Mouse (Mus musculus): ENCODE measurements around the gene Gm11361. TPM values are rescaled to one million over a fixed set of nuclear protein-coding genes. Genes with fewer than 3 reads are reported as not detected.

The Gm11361 gene
- 3.2 and 3.4 TPM in 2 replicates for polyA plus RNA-seq (2015; fragmentation: Nextera tagmentation; extraction: Ambion mirVana)

DNA sequence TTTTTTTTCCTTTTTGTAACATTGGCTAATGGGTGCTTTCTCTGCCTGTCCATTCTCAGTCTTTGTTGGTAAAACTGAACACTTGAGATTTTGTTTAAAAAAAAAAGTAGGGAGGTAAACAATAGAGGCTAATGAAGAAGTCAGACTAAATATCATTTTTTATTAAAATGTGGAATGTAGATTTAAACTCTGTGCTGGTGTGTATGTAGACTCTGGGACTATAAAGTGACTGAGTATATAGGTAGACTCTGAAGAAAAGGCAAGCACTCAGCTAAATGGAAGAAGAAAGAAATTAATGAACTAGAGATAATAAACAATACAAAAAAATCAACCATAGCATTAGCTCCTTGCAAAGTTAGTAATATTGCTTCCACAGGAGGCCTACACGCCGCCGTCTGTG is at the start of gene Gm11361:
TSS of gene Gm11361 (plus strand) at position 301 of the 400 bp plus-strand sequence.
- ATAC-seq = no peak
- Histone ChIP-seq H3K27ac (ENCODE audit: low read depth, low read length) (no peak within 1 kb of the TSS), H3K4me1 (ENCODE audit: control insufficient read depth, insufficient read depth, low read depth, low read length) (no peaks in the 10 kb centered on the region), H3K4me3 (ENCODE audit: low read length) (no peak within 1 kb of the TSS), H3K4me2 (ENCODE audit: low read length) (no peak within 1 kb of the TSS), H3K27me3 (replicated peaks; ENCODE audit: control insufficient read depth, insufficient read depth, low read length) (no peaks in the 10 kb centered on the region), H3K36me3 (ENCODE audit: control insufficient read depth, insufficient read depth, low read length) (no peaks in the 10 kb centered on the region), H3K9ac (ENCODE audit: low read depth, low read length) (no peak within 1 kb of the TSS), H3K9me3 (ENCODE audit: control insufficient read depth, low read length) (no peaks in the 10 kb centered on the region)
- WGBS = 88% methylated on average over 3 of the region's 3 CpGs

DNA sequence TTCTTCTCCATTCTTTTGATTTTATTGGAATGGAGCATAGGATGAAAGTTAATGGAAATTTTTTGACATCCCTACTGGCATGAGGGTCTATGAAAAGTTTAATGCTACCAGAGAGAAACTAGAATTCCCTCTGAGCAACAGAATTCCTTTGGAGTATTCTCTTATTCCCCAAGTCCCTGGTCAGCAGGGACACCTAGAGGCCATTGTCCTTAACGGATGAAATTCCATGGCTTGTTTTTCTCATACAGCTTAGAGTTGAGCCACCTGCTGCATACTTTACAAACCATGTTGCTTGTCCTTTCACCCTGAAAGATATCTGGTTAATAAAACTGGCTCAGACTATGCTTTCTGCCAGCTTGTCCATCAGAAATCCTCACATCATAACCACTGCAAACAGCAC is 7.1 kb downstream of the Gm11361 start:
- Histone ChIP-seq H3K4me2 (ENCODE audit: low read length) (no peak overlapping the region), H3K9ac (ENCODE audit: low read depth, low read length) (no peak overlapping the region)
- WGBS = 26% methylated on average over 1 of the region's 1 CpGs

GRCm38 (mm10) chr13:28287368-28287767 is 30.0 kb downstream of the Gm11361 start:
- Histone ChIP-seq H3K27me3 (replicated peaks; ENCODE audit: control insufficient read depth, insufficient read depth, low read length) (no peaks in the 10 kb centered on the region), H3K4me1 (ENCODE audit: control insufficient read depth, insufficient read depth, low read depth, low read length) (no peaks in the 10 kb centered on the region), H3K36me3 (ENCODE audit: control insufficient read depth, insufficient read depth, low read length) (no peaks in the 10 kb centered on the region), H3K4me3 (ENCODE audit: low read length) (no peak overlapping the region), H3K27ac (ENCODE audit: low read depth, low read length) (no peak overlapping the region), H3K9ac (ENCODE audit: low read depth, low read length) (no peak overlapping the region), H3K9me3 (ENCODE audit: control insufficient read depth, low read length) (no peaks in the 10 kb centered on the region), H3K4me2 (ENCODE audit: low read length) (no peak overlapping the region)
- no peak for ATAC-seq
- 96% methylated on average over 3 of the region's 3 CpGs for WGBS

More for the DNA sequence above, 7.1 kb downstream of the Gm11361 start:
- H3K4me1 ChIP-seq (ENCODE audit: control insufficient read depth, insufficient read depth, low read depth, low read length) = no peaks in the 10 kb centered on the region
- no peak for ATAC-seq
- H3K4me3 ChIP-seq (ENCODE audit: low read length) = no peak overlapping the region
- no peaks in the 10 kb centered on the region for H3K9me3 ChIP-seq (ENCODE audit: control insufficient read depth, low read length)
- H3K36me3 ChIP-seq (ENCODE audit: control insufficient read depth, insufficient read depth, low read length) = no peaks in the 10 kb centered on the region
- H3K27me3 ChIP-seq (replicated peaks; ENCODE audit: control insufficient read depth, insufficient read depth, low read length) = no peaks in the 10 kb centered on the region
- no peak overlapping the region for H3K27ac ChIP-seq (ENCODE audit: low read depth, low read length)

DNA sequence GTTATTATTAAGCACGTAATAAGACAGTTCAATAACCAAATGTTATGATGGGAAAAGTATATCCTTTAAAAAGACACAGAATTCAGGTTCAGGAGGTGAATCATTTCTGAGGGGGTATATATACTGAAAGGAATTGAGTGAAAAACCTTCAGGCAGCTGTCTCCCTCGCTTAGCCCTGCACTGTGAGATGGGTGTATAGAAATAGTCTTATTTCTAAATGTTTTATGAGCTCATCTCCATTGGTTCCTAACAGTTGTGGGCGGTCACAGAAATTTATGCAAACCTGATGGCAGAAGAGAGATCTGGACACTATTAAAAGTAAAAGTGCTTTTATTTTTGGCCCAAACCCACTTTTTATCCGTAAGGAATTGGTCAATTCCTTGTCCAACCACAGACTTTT is 36.9 kb downstream of the Gm11361 start:
- Histone ChIP-seq H3K36me3 (ENCODE audit: control insufficient read depth, insufficient read depth, low read length) (no peaks in the 10 kb centered on the region), H3K9me3 (ENCODE audit: control insufficient read depth, low read length) (no peaks in the 10 kb centered on the region), H3K4me3 (ENCODE audit: low read length) (no peak overlapping the region), H3K27me3 (replicated peaks; ENCODE audit: control insufficient read depth, insufficient read depth, low read length) (no peaks in the 10 kb centered on the region), H3K9ac (ENCODE audit: low read depth, low read length) (no peak overlapping the region), H3K4me1 (ENCODE audit: control insufficient read depth, insufficient read depth, low read depth, low read length) (peaks cover 20% of the 10 kb centered on the region), H3K27ac (ENCODE audit: low read depth, low read length) (peak overlapping the region; percentile 45), H3K4me2 (ENCODE audit: low read length) (no peak overlapping the region)
- peak; percentile 19; the same call in 1 of the 2 replicates for ATAC-seq
- 71% methylated on average over 4 of the region's 4 CpGs for WGBS

GRCm38 (mm10) chr13:28294757-28295361 is 37.5 kb downstream of the Gm11361 start:
- under 1% methylated on average over 3 of the region's 3 CpGs for WGBS
- no peak overlapping the region for H3K9ac ChIP-seq (ENCODE audit: low read depth, low read length)

GRCm38 (mm10) chr13:28295492-28295891 is 38.2 kb downstream of the Gm11361 start:
- Histone ChIP-seq H3K36me3 (ENCODE audit: control insufficient read depth, insufficient read depth, low read length) (no peaks in the 10 kb centered on the region), H3K9ac (ENCODE audit: low read depth, low read length) (no peak overlapping the region), H3K4me2 (ENCODE audit: low read length) (peak overlapping the region; percentile 27), H3K27ac (ENCODE audit: low read depth, low read length) (peak overlapping the region; percentile 60), H3K4me1 (ENCODE audit: control insufficient read depth, insufficient read depth, low read depth, low read length) (peaks cover 20% of the 10 kb centered on the region), H3K4me3 (ENCODE audit: low read length) (no peak overlapping the region), H3K27me3 (replicated peaks; ENCODE audit: control insufficient read depth, insufficient read depth, low read length) (no peaks in the 10 kb centered on the region), H3K9me3 (ENCODE audit: control insufficient read depth, low read length) (no peaks in the 10 kb centered on the region)
- peak; percentile 69 for ATAC-seq
- WGBS = 20% methylated on average over 5 of the region's 5 CpGs

More at GRCm38 (mm10) chr13:28294757-28295361, 37.5 kb downstream of the Gm11361 start:
- Histone ChIP-seq H3K27ac (ENCODE audit: low read depth, low read length) (peak overlapping the region; percentile 45), H3K9me3 (ENCODE audit: control insufficient read depth, low read length) (no peaks in the 10 kb centered on the region), H3K27me3 (replicated peaks; ENCODE audit: control insufficient read depth, insufficient read depth, low read length) (no peaks in the 10 kb centered on the region), H3K36me3 (ENCODE audit: control insufficient read depth, insufficient read depth, low read length) (no peaks in the 10 kb centered on the region), H3K4me2 (ENCODE audit: low read length) (no peak overlapping the region), H3K4me3 (ENCODE audit: low read length) (no peak overlapping the region), H3K4me1 (ENCODE audit: control insufficient read depth, insufficient read depth, low read depth, low read length) (peaks cover 20% of the 10 kb centered on the region)
- ATAC-seq = peak; percentile 84

DNA sequence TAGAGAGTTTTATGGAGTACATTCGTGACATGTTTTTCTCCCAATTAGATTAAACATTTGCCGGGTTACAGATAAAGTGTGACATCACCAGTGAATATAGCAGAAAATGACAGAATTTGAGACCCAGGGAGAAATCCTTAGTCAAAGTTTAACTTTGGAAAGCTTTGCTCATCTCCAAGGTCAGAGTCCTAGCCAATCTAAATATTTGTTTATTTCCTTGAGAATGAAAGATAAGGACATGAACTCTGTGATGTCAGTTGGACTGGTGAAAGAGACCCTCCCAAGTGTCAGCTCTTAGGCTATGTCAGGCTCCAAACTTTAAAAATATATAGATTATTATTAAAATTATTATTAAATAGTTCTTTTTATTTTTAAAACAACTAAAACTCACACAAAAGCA is 39.8 kb downstream of the Gm11361 start:
- 92% methylated on average over 2 of the region's 2 CpGs for WGBS
- H3K27ac ChIP-seq (ENCODE audit: low read depth, low read length) = no peak overlapping the region
- no peak for ATAC-seq

GRCm38 (mm10) chr13:28297577-28297976 is 40.2 kb downstream of the Gm11361 start:
- Histone ChIP-seq H3K27me3 (replicated peaks; ENCODE audit: control insufficient read depth, insufficient read depth, low read length) (no peaks in the 10 kb centered on the region), H3K4me1 (ENCODE audit: control insufficient read depth, insufficient read depth, low read depth, low read length) (peaks cover 20% of the 10 kb centered on the region), H3K9ac (ENCODE audit: low read depth, low read length) (no peak overlapping the region), H3K4me2 (ENCODE audit: low read length) (no peak overlapping the region), H3K9me3 (ENCODE audit: control insufficient read depth, low read length) (no peaks in the 10 kb centered on the region), H3K27ac (ENCODE audit: low read depth, low read length) (no peak overlapping the region; the same call in 1 of the 2 replicates), H3K36me3 (ENCODE audit: control insufficient read depth, insufficient read depth, low read length) (no peaks in the 10 kb centered on the region), H3K4me3 (ENCODE audit: low read length) (no peak overlapping the region)
- ATAC-seq = no peak
- WGBS = 56% methylated on average over 2 of the region's 2 CpGs

More for the DNA sequence above, 39.8 kb downstream of the Gm11361 start:
- no peaks in the 10 kb centered on the region for H3K27me3 ChIP-seq (replicated peaks; ENCODE audit: control insufficient read depth, insufficient read depth, low read length)
- no peak overlapping the region for H3K4me3 ChIP-seq (ENCODE audit: low read length)
- H3K4me2 ChIP-seq (ENCODE audit: low read length) = no peak overlapping the region
- H3K4me1 ChIP-seq (ENCODE audit: control insufficient read depth, insufficient read depth, low read depth, low read length) = peaks cover 20% of the 10 kb centered on the region
- no peaks in the 10 kb centered on the region for H3K9me3 ChIP-seq (ENCODE audit: control insufficient read depth, low read length)
- H3K36me3 ChIP-seq (ENCODE audit: control insufficient read depth, insufficient read depth, low read length) = no peaks in the 10 kb centered on the region
- no peak overlapping the region for H3K9ac ChIP-seq (ENCODE audit: low read depth, low read length)

Data from hindbrain, embryonic 16.5 days (tissue).